Mouse (Mus musculus): ENCODE measurements at regions not wholly inside any gene's neighbourhood (a gene's known extent, or its start where the extent isn't known, plus 50 kb on each side); places are given as distances from the start of the nearest gene placed in this dataset.
A peak's percentile ranks its signal among the peaks of the same experiment; 100 is the strongest.

GRCm38 (mm10) chr1:144317560-144317959, 68.5 kb upstream of the Rgs1 start:
- DNase-seq (ENCODE audit: low spot score in 2 of 2): no peak

GRCm38 (mm10) chr1:144316251-144316650, 67.2 kb upstream of the Rgs1 start:
- DNase-seq (ENCODE audit: low spot score in 2 of 2): no peak

- DNase-seq (ENCODE audit: low spot score in 2 of 2): no peak
Measured at GRCm38 (mm10) chr1:144314382-144314781, 65.3 kb upstream of the Rgs1 start.

- no peak for DNase-seq (ENCODE audit: low spot score in 2 of 2)
Measured at GRCm38 (mm10) chr1:144313318-144313717, 64.3 kb upstream of the Rgs1 start.

- DNase-seq (ENCODE audit: low spot score in 2 of 2): no peak
Measured at GRCm38 (mm10) chr1:144309901-144310300, 60.9 kb upstream of the Rgs1 start.

- DNase-seq (ENCODE audit: low spot score in 2 of 2): no peak
Measured at GRCm38 (mm10) chr1:144308313-144308712, 59.3 kb upstream of the Rgs1 start.

- DNase-seq (ENCODE audit: low spot score in 2 of 2): no peak
Measured at GRCm38 (mm10) chr1:144307854-144308285, 58.8 kb upstream of the Rgs1 start.

- peak in 1 of 2 experiments; percentile 37 for DNase-seq (ENCODE audit: low spot score in 2 of 2)
Measured at GRCm38 (mm10) chr1:144307017-144307853, 58.2 kb upstream of the Rgs1 start.

- no peak for DNase-seq (ENCODE audit: low spot score in 2 of 2)
Measured at GRCm38 (mm10) chr1:144306284-144306683, 57.2 kb upstream of the Rgs1 start.

GRCm38 (mm10) chr1:144300670-144301069, 51.6 kb upstream of the Rgs1 start:
- no peak for DNase-seq (ENCODE audit: low spot score in 2 of 2)
